Mouse (Mus musculus): ENCODE measurements at regions not wholly inside any gene's neighbourhood (a gene's known extent, or its start where the extent isn't known, plus 50 kb on each side); places are given as distances from the start of the nearest gene placed in this dataset.

DNA sequence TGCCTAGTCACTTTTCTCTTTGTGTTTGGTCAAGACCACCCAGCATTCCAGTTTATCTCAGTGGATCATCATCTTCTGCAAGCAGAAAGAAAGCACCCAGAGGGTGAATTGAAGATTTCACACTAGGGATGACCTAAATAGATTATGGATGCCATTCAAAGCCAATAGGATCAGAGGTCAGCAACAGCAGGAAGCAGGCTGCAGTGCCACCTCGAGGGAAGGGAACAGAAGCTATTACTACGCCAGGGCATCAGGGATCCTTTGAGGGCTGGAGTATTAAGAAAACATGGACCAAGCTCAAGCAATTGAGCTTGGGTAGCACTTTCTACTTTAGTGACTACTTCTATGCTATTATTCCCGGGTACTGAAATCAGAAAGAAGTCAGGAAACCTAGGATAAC lies 307.1 kb upstream of the Pitrm1 start:
- POLR2A ChIA-PET, result interaction anchor here in 1 of 4 experiments (0.7 kb wide), 1 partner anchor 92 kb away, joined by 4 read pairs; no protein-coding TSS in a partner anchor
- CTCF ChIA-PET, result interaction anchor here in 1 of 4 experiments (0.7 kb wide), 1 partner anchor 11 kb away, joined by 5 read pairs; no protein-coding TSS in a partner anchor

DNA sequence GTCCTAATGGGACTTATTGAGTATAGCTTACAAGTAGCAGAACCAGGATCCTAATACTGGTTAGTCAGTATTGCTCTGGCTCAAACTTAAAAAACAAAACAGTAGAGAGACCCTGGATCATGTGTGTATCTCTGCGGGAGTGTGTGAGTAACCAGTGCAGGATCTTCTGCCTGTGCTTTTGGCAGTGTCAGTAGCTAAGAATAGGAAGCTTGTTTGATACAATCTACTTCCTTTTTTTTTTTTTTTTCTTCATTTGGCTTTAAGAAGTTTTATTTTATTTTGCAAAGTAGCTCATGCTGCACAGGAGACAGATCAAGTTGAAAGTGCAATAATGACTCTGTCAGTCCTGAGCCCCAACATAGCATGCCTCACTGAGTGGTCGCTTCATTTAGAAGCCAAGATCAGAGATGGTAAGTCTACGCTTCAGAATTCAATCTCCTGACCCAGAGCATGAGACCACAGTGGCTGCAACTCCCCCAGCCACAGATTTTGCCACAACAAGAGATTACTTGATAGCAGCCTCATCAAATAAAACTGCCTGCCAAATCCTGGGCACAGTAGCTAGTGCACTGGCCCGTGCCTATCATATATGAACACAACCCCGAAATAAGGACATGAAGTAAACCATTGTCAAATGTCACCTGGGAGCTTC lies 306.4 kb upstream of the Pitrm1 start:
- POLR2A ChIA-PET, result interaction anchor here in 1 of 4 experiments (0.7 kb wide), 1 partner anchor 93 kb away, joined by 4 read pairs; no protein-coding TSS in a partner anchor
- CTCF ChIA-PET, result interaction anchor here in 1 of 4 experiments (0.7 kb wide), 1 partner anchor 11 kb away, joined by 5 read pairs; no protein-coding TSS in a partner anchor

GRCm38 (mm10) chr13:6250106-6250505 lies 297.8 kb upstream of the Pitrm1 start:
- POLR2A ChIA-PET, result no interaction called here
- CTCF ChIA-PET, result no interaction called here

- CTCF ChIA-PET, result no interaction called here
- POLR2A ChIA-PET, result no interaction called here
Observed at GRCm38 (mm10) chr13:6251025-6251862, 296.7 kb upstream of the Pitrm1 start.

DNA sequence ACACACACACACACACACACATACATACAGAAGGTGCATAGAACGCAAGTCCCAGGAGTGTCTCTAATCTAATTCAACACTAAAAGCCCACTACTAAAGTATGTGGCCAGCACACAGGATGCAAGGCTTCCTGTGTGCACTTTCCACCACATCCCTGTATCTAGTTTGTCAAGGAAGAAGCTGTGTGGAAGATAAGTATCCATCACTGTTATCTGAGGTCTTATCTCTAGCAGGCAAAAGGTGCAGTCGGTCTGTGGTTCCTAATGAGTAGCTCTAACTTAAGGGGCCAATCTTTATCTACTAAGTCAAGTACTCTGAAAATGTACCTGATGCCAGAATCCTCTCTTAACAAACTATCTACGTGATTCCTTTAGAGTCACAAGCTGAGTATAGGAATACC lies 295.8 kb upstream of the Pitrm1 start:
- ChIA-PET POLR2A (no interaction called here), CTCF (interaction anchor here in 1 of 4 experiments (0.6 kb wide), 1 partner anchor 11 kb away, joined by 5 read pairs; no protein-coding TSS in a partner anchor)

GRCm38 (mm10) chr13:6255303-6255702 lies 292.6 kb upstream of the Pitrm1 start:
- ChIA-PET CTCF (no interaction called here), POLR2A (no interaction called here)

GRCm38 (mm10) chr13:6255728-6256496 lies 292.0 kb upstream of the Pitrm1 start:
- ChIA-PET CTCF (no interaction called here), POLR2A (no interaction called here)

- ChIA-PET POLR2A (no interaction called here), CTCF (no interaction called here)
Observed at GRCm38 (mm10) chr13:6258456-6258855, 289.5 kb upstream of the Pitrm1 start.

GRCm38 (mm10) chr13:6260321-6260865 lies 287.6 kb upstream of the Pitrm1 start:
- ChIA-PET CTCF (no interaction called here), POLR2A (interaction anchor here in 1 of 4 experiments (0.6 kb wide), 1 partner anchor 435 kb away, joined by 3 read pairs; no protein-coding TSS in a partner anchor)

GRCm38 (mm10) chr13:6261458-6261857 lies 286.5 kb upstream of the Pitrm1 start:
- POLR2A ChIA-PET, result interaction anchor here in 1 of 4 experiments (0.6 kb wide), 1 partner anchor 434 kb away, joined by 3 read pairs; no protein-coding TSS in a partner anchor
- CTCF ChIA-PET, result no interaction called here

DNA sequence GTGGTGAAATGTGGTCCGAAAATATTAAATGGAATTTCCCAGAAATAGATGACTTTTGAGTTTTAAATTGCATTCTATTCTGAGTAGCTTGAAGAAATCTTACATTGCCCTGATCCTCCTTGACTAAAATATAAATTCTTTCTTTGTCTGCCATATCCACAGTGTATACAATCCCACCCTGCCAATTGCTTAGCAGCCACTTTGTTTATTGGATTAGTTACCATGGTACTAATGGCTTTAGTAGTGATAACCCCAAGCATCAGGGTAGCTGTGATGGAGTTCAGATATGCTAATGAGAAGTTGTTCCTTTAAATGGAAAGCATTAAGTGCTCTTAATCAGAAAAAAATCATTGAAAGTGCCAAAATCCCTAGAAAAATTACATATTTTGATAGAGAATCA lies 277.4 kb upstream of the Pitrm1 start:
- CTCF ChIA-PET, result no interaction called here
- POLR2A ChIA-PET, result no interaction called here

GRCm38 (mm10) chr13:6272932-6273331 lies 275.0 kb upstream of the Pitrm1 start:
- ChIA-PET POLR2A (no interaction called here), CTCF (no interaction called here)

GRCm38 (mm10) chr13:6280073-6280472 lies 267.9 kb upstream of the Pitrm1 start:
- POLR2A ChIA-PET, result no interaction called here
- CTCF ChIA-PET, result no interaction called here

DNA sequence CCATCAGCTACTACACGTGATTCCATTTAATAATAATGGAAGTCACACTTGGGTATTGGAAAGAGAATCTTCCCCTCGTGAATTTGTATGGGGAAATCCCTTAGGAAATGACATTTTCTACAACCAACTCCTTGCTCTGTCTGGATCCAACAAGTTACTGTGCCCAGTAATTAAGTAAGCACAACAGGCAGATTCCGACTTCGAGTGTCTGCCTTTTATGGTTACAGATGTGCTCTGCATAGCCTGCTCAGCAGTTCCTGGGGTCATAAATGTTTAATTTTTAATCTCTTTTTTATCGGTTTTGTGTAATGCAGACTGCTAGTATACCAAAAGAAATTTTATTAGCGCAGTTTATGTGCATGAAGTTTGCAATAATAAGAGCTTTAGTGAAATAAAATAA lies 259.8 kb upstream of the Pitrm1 start:
- POLR2A ChIA-PET, result no interaction called here
- CTCF ChIA-PET, result no interaction called here

DNA sequence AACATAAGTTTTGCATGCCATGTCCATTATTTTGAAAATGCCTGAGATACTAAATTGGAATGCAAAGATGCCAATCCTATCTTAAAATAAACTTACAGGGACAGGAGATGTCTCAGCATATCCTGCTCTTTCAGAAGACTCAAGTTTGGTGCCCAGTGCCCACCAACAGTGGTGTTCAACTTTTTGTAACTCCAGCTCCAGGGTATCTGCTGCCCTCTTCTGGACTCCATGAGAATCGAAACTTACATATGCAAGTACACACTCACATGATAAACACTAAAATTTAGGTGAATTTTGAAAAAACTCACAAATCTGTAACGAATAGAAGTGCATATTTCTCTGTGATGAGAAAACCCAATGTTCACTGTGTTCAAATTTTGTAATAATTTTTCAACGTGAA lies 255.9 kb upstream of the Pitrm1 start:
- POLR2A ChIA-PET, result no interaction called here
- CTCF ChIA-PET, result no interaction called here

- ChIA-PET CTCF (interaction anchor here in 3 of 4 experiments (0.7 to 1.6 kb wide), 3 partner anchors 78 to 701 kb away, joined by 3 to 5 read pairs (median 4); no protein-coding TSS in a partner anchor), POLR2A (no interaction called here)
Observed at GRCm38 (mm10) chr13:6305718-6306117, 242.2 kb upstream of the Pitrm1 start.

DNA sequence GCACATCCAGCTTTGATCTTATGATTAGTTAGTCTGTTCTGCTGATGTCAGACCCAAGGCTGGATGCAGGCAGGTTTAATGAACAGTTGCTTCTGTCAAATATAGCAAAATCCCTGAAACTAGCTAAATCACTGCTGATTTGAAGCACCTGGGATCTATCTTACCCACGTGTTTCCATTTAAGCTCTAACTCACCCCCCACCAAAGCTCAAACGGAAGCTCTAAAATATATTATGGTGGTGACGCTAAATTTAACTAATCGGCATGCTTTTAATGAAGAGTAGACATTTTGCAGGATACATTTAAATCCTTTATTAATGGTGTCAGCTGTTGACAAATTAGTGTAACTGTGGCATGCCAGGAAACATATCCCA lies 241.3 kb upstream of the Pitrm1 start:
- CTCF ChIA-PET, result interaction anchor here in 2 of 4 experiments (1.4 to 1.6 kb wide), 2 partner anchors 163 kb away, joined by 3 to 4 read pairs; no protein-coding TSS in a partner anchor
- POLR2A ChIA-PET, result interaction anchor here in 1 of 4 experiments (0.7 kb wide), 1 partner anchor 20 kb away, joined by 8 read pairs; no protein-coding TSS in a partner anchor

DNA sequence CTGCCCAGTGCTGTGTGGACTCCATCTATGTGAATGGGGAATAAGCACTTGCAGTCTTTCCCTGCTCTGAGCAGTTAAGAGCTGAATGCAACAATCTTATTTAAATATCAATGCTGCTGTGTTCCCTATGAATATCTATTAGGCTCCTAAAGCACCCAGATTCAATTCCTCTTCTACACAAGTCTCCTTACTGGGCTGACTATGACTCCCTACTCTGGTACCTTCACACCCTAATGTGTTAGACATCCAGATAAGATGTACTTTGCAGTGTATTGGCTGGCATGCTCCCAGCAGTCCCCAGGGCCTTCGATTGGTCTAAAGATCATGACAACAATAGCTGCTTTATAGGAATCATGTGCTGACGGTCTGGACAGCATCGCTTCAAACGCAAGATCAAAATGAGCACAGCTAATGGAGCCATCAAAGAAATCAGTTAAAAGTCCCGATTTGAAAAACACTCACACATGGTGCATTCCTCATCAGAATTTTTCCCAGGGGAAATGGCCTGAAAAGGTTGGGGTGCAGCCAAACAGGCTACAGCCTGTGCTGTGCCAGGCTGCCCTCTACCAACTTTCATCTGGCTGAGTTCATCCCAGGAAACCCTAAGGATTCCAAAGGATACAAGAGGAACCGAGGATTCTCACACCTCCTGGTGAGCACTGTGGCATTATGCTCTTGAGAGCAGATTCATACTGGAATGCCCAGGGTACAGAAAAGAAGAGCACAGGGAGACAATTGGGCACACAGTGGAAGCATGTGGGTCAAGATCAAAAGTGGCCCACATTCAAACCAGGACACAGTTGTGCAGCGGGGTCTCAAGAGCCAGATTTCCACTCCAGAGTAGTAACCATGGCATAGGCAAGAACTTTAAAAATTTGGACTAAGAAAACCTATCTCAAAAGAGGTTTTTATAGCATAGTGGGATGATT lies 240.7 kb upstream of the Pitrm1 start:
- CTCF ChIA-PET, result interaction anchor here in 2 of 4 experiments (1.4 to 1.6 kb wide), 2 partner anchors 162 kb away, joined by 3 to 4 read pairs; no protein-coding TSS in a partner anchor

More for the DNA sequence above, 240.7 kb upstream of the Pitrm1 start:
- POLR2A ChIA-PET, result interaction anchor here in 1 of 4 experiments (0.7 kb wide), 1 partner anchor 20 kb away, joined by 8 read pairs; no protein-coding TSS in a partner anchor

Data from embryonic stem cell, embryonic (primary cell).